In genomic region chr2:26317371-26317770, GRCm38 (mm10) we compare ENCODE assay signal across 10 mouse cellular contexts. TPM values are rescaled to one million over a fixed set of nuclear protein-coding genes. Genes with fewer than 3 reads are reported as not detected.
A peak's percentile ranks its signal among the peaks of the same experiment; 100 is the strongest.
DNase-seq lines count a peak whose midpoint lies in the region; ATAC-seq and TF ChIP-seq lines count a peak whose summit lies in the region.
"Had no signal": no experiment of that assay in that cellular context is flagged by ENCODE, and none has a peak within 500 bp of the region (broad histone marks: within the 10 kb centered on the region; RNA-seq: fewer than 3 reads in every experiment).

No protein-coding gene starts in this region.

- no peaks in the 10 kb centered on the region for H3K27me3 ChIP-seq in embryonic facial prominence, embryonic 10.5 days (replicated peaks; ENCODE audit: low read depth, poor library complexity, severe bottlenecking)
- H3K27me3 ChIP-seq in forebrain, postnatal 0 days (ENCODE audit: insufficient read depth, low read length), result no peaks in the 10 kb centered on the region
- H3K27me3 ChIP-seq in limb, embryonic 15.5 days, result no peaks in the 10 kb centered on the region

- no peak for ATAC-seq in forebrain, postnatal 0 days
- ATAC-seq in limb, embryonic 15.5 days (ENCODE audit: insufficient number of reproducible peaks, low FRiP score, low TSS enrichment, low read depth), result no peak

- peak; percentile 90 for DNase-seq in heart, adult 11 months
- no peak for DNase-seq in heart, adult 8-10 months (ENCODE audit: low spot score)
- no peak for DNase-seq in embryonic facial prominence, embryonic 10.5 days (ENCODE audit: low spot score)
- no peak for DNase-seq in forebrain, postnatal 0 days
- DNase-seq in embryo, embryonic 10.5 days (ENCODE audit: low spot score), result no peak
- no peak for DNase-seq in adrenal gland, adult 2 months
- DNase-seq in gastrocnemius, postnatal 4 days (ENCODE audit: low spot score in 2 of 2), result no peak

- peak overlapping the region; percentile 97 for H3K27ac ChIP-seq in embryonic facial prominence, embryonic 10.5 days (replicated peaks)
- 0 out of 2 replicates have a peak overlapping the region, but pooled peaks have one; percentile 96 for H3K27ac ChIP-seq in forebrain, postnatal 0 days (ENCODE audit: low read depth, low read length)
- H3K27ac ChIP-seq in limb, embryonic 15.5 days, result peak overlapping the region; percentile 94

- H3K9ac ChIP-seq in forebrain, postnatal 0 days, result peak overlapping the region; percentile 98
- no peak overlapping the region for H3K9ac ChIP-seq in limb, embryonic 15.5 days

- peaks cover 73% of the 10 kb centered on the region for H3K4me1 ChIP-seq in embryonic facial prominence, embryonic 10.5 days
- H3K4me1 ChIP-seq in forebrain, postnatal 0 days (ENCODE audit: insufficient read depth), result peaks cover 28% of the 10 kb centered on the region
- H3K4me1 ChIP-seq in limb, embryonic 15.5 days, result peaks cover 74% of the 10 kb centered on the region

- peak overlapping the region; percentile 83 for H3K4me2 ChIP-seq in forebrain, postnatal 0 days (ENCODE audit: low read depth)
- peak overlapping the region; percentile 76 for H3K4me2 ChIP-seq in limb, embryonic 15.5 days

- peak overlapping the region; percentile 91 for H3K4me3 ChIP-seq in embryonic facial prominence, embryonic 10.5 days
- peak overlapping the region; percentile 89; the same call in 1 of the 2 replicates for H3K4me3 ChIP-seq in forebrain, postnatal 0 days (ENCODE audit: low read depth, low read length)
- peak overlapping the region; percentile 57 for H3K4me3 ChIP-seq in limb, embryonic 15.5 days

- 73% methylated on average over 3 of the region's 3 CpGs for WGBS in embryonic facial prominence, embryonic 10.5 days
- 61% methylated on average over 3 of the region's 3 CpGs for WGBS in forebrain, postnatal 0 days
- 59% methylated on average over 3 of the region's 3 CpGs for WGBS in limb, embryonic 15.5 days

- TF ChIP-seq CTCF in forebrain, postnatal 0 days (IDR thresholded peaks at IDR 0.05; ENCODE audit: low read depth), result no peak

- H3K9me3 ChIP-seq in embryonic facial prominence, embryonic 10.5 days, result no peaks in the 10 kb centered on the region
- H3K9me3 ChIP-seq in forebrain, postnatal 0 days (ENCODE audit: low read length), result no peaks in the 10 kb centered on the region
- no peaks in the 10 kb centered on the region for H3K9me3 ChIP-seq in limb, embryonic 15.5 days

- peaks cover 49% of the 10 kb centered on the region for H3K36me3 ChIP-seq in embryonic facial prominence, embryonic 10.5 days (replicated peaks)
- peaks cover 3% of the 10 kb centered on the region; the same call in 1 of the 2 replicates for H3K36me3 ChIP-seq in forebrain, postnatal 0 days (ENCODE audit: insufficient read depth)
- peaks cover 4% of the 10 kb centered on the region for H3K36me3 ChIP-seq in limb, embryonic 15.5 days

RNA-seq across cellular contexts. Expression of gene Gpsm1, which starts 2.1 kb away (rescaled TPM):
- total RNA-seq in heart, adult 8-10 months (2022), result 100 to 1,000 TPM; 188 to 246 (median 219) TPM
- polyA plus RNA-seq in embryonic facial prominence, embryonic 10.5 days (2016; fragmentation: Nextera tagmentation; extraction: Ambion mirVana), result 96.7 and 97.2 TPM in 2 replicates
- 242 and 257 TPM in 2 replicates for total RNA-seq in forebrain, postnatal 0 days (2014; rRNA removed)
- polyA plus RNA-seq in forebrain, postnatal 0 days (2015; fragmentation: Nextera tagmentation; extraction: Ambion mirVana), result 140 and 149 TPM in 2 replicates
- 40.7 and 41.8 TPM in 2 replicates for polyA plus RNA-seq in limb, embryonic 15.5 days (2015; fragmentation: Nextera tagmentation; extraction: Ambion mirVana)
- 10 to 100 TPM in 1 of 2 experiments, 1 to 10 TPM in 1; 9.4 to 14.9 TPM for total RNA-seq in adrenal gland, adult 2 months (2021)
- 20.0 and 24.1 TPM in 2 replicates for polyA plus RNA-seq in adrenal gland, adult 2 months (2012; rRNA removed)
- 10 to 100 TPM; 24.1 to 28.1 TPM for total RNA-seq in gastrocnemius, postnatal 4 days (2021)

RNA-seq across cellular contexts. Expression of gene Ccdc187, which starts 23.0 kb away (rescaled TPM):
- under 1 TPM; 0.08 to 0.17 (median 0.14) TPM for total RNA-seq in heart, adult 8-10 months (2022)
- polyA plus RNA-seq in embryonic facial prominence, embryonic 10.5 days (2016; fragmentation: Nextera tagmentation; extraction: Ambion mirVana), result 0.03 and 0.04 TPM in 2 replicates
- 1.5 and 2.0 TPM in 2 replicates for total RNA-seq in forebrain, postnatal 0 days (2014; rRNA removed)
- polyA plus RNA-seq in forebrain, postnatal 0 days (2015; fragmentation: Nextera tagmentation; extraction: Ambion mirVana), result 0.13 TPM in 2 replicates
- polyA plus RNA-seq in limb, embryonic 15.5 days (2015; fragmentation: Nextera tagmentation; extraction: Ambion mirVana), result 0.05 and 0.06 TPM in 2 replicates
- 1 to 10 TPM in 1 of 2 experiments, under 1 TPM in 1; 0.58 to 1.0 TPM for total RNA-seq in adrenal gland, adult 2 months (2021)
- 0.51 and 0.83 TPM in 2 replicates for polyA plus RNA-seq in adrenal gland, adult 2 months (2012; rRNA removed)
- total RNA-seq in gastrocnemius, postnatal 4 days (2021), result under 1 TPM; 0.10 to 0.15 TPM
- total RNA-seq: gastrocnemius, adult 8-10 months; monocyte, adult 5-6 weeks had no signal

RNA-seq across cellular contexts. Expression of gene Dnlz, which starts 34.5 kb away (rescaled TPM):
- 10 to 100 TPM; 22.4 to 26.2 (median 25.4) TPM for total RNA-seq in heart, adult 8-10 months (2022)
- 31.5 and 32.2 TPM in 2 replicates for polyA plus RNA-seq in embryonic facial prominence, embryonic 10.5 days (2016; fragmentation: Nextera tagmentation; extraction: Ambion mirVana)
- 32.2 and 39.8 TPM in 2 replicates for total RNA-seq in forebrain, postnatal 0 days (2014; rRNA removed)
- polyA plus RNA-seq in forebrain, postnatal 0 days (2015; fragmentation: Nextera tagmentation; extraction: Ambion mirVana), result 28.8 and 33.2 TPM in 2 replicates
- 25.4 TPM in 2 replicates for polyA plus RNA-seq in limb, embryonic 15.5 days (2015; fragmentation: Nextera tagmentation; extraction: Ambion mirVana)
- total RNA-seq in adrenal gland, adult 2 months (2021), result 10 to 100 TPM; 20.6 to 25.6 TPM
- polyA plus RNA-seq in adrenal gland, adult 2 months (2012; rRNA removed), result 30.6 and 31.1 TPM in 2 replicates
- total RNA-seq in gastrocnemius, postnatal 4 days (2021), result 10 to 100 TPM; 18.5 to 21.0 TPM

RNA-seq across cellular contexts. Expression of gene Card9, which starts 43.3 kb away (rescaled TPM):
- total RNA-seq in heart, adult 8-10 months (2022), result 1 to 10 TPM in 3 of 4 experiments, under 1 TPM in 1; 0.54 to 2.2 (median 1.7) TPM
- polyA plus RNA-seq in embryonic facial prominence, embryonic 10.5 days (2016; fragmentation: Nextera tagmentation; extraction: Ambion mirVana), result 0.87 and 0.96 TPM in 2 replicates
- total RNA-seq in forebrain, postnatal 0 days (2014; rRNA removed), result 4.0 and 4.1 TPM in 2 replicates
- polyA plus RNA-seq in forebrain, postnatal 0 days (2015; fragmentation: Nextera tagmentation; extraction: Ambion mirVana), result 0.84 and 1.8 TPM in 2 replicates
- polyA plus RNA-seq in limb, embryonic 15.5 days (2015; fragmentation: Nextera tagmentation; extraction: Ambion mirVana), result 0.83 and 1.1 TPM in 2 replicates
- 1 to 10 TPM; 1.3 to 1.7 TPM for total RNA-seq in adrenal gland, adult 2 months (2021)
- polyA plus RNA-seq in adrenal gland, adult 2 months (2012; rRNA removed), result 4.9 and 5.0 TPM in 2 replicates
- 1 to 10 TPM; 1.6 to 1.8 TPM for total RNA-seq in gastrocnemius, postnatal 4 days (2021)
